Mouse (Mus musculus) lung, embryonic 15.5 days (tissue): ENCODE measurements around the gene Mpdu1. TPM values are rescaled to one million over a fixed set of nuclear protein-coding genes. Genes with fewer than 3 reads are reported as not detected.

Source experiments
- ATAC-seq: fragments of 200-750 bp; cut with Nextera tagmentation; 2 replicates; pipeline ENCODE4 v1.8.0; 2017; ENCODE audit warnings: moderate number of reproducible peaks, borderline replicate concordance; ENCODE audit not compliant: low FRiP score, low TSS enrichment; ENCODE audit errors: extremely low read depth
- H3K27ac ChIP-seq: fragments of 300-500 bp; sonication (generic); 2 replicates; pipeline ENCODE4 v1.5.1; 2015; ENCODE audit warnings: moderate library complexity, mild to moderate bottlenecking, inconsistent platforms
- H3K27me3 ChIP-seq: fragments of 300-500 bp; sonication (generic); 2 replicates; pipeline ENCODE4 v1.6.1; 2015; ENCODE audit warnings: inconsistent platforms
- H3K36me3 ChIP-seq: fragments of 300-500 bp; sonication (generic); 2 replicates; pipeline ENCODE4 v1.6.1; 2015; ENCODE audit warnings: inconsistent platforms
- H3K4me1 ChIP-seq: fragments of 300-500 bp; sonication (generic); 2 replicates; pipeline ENCODE4 v1.6.1; 2015; ENCODE audit warnings: inconsistent platforms
- H3K4me2 ChIP-seq: fragments of 300-500 bp; sonication (generic); 2 replicates; pipeline ENCODE4 v1.6.1; 2015; ENCODE audit warnings: inconsistent platforms, mild to moderate bottlenecking, moderate library complexity
- H3K4me3 ChIP-seq: fragments of 300-500 bp; sonication (generic); 2 replicates; pipeline ENCODE4 v1.5.1; 2015; ENCODE audit warnings: mild to moderate bottlenecking, inconsistent platforms
- H3K9ac ChIP-seq: fragments of 300-500 bp; sonication (generic); 2 replicates; pipeline ENCODE4 v1.6.1; 2015; ENCODE audit warnings: inconsistent platforms
- H3K9me3 ChIP-seq: fragments of 300-500 bp; sonication (generic); 2 replicates; pipeline ENCODE4 v1.6.1; 2016; ENCODE audit warnings: inconsistent platforms
- WGBS: fragments of 180-500 bp; shearing (Covaris S2); methylation state at CpG from one replicate; pipeline ENCODE4 v1.1.7; 2015; 5-methylcytosine and 5-hydroxymethylcytosine counted together
- polyA plus RNA-seq: library from polyadenylated mRNA; unstranded; fragments of >200 nt; fragmentation: Nextera tagmentation; extraction: Ambion mirVana; gene quantifications from 2 replicates; pipeline ENCODE4 v1.2.1, GENCODE M21; 2015

Mpdu1 gene
- polyA plus RNA-seq, 1 experiment from 2014 or later, result 66.2 TPM

GRCm38 (mm10) chr11:69656617-69657461, 5.6 kb downstream of the Mpdu1 start:
- H3K36me3 ChIP-seq, result peaks cover 56% of the 10 kb centered on the region
- no peak overlapping the region for H3K4me2 ChIP-seq
- H3K27ac ChIP-seq, result no peak overlapping the region
- H3K27me3 ChIP-seq, result no peaks in the 10 kb centered on the region
- H3K4me1 ChIP-seq, result peaks cover 28% of the 10 kb centered on the region
- no peaks in the 10 kb centered on the region for H3K9me3 ChIP-seq
- H3K4me3 ChIP-seq, result no peak overlapping the region
- ATAC-seq, result no peak
- 75% methylated on average over 10 of the region's 10 CpGs for WGBS
- no peak overlapping the region for H3K9ac ChIP-seq

- Histone ChIP-seq H3K27ac (no peak overlapping the region), H3K4me1 (peaks cover 20% of the 10 kb centered on the region), H3K4me3 (no peak overlapping the region), H3K27me3 (no peaks in the 10 kb centered on the region), H3K4me2 (no peak overlapping the region), H3K36me3 (peaks cover 63% of the 10 kb centered on the region), H3K9me3 (no peaks in the 10 kb centered on the region), H3K9ac (no peak overlapping the region)
- no peak for ATAC-seq
- 68% methylated on average over 5 of the region's 5 CpGs for WGBS
These were observed 6.4 kb downstream of the Mpdu1 start for GRCm38 (mm10) chr11:69656065-69656455.

- Histone ChIP-seq H3K4me3 (no peak within 1 kb of the TSS), H3K4me2 (peak within 1 kb of the TSS; percentile 16; the same call in 1 of the 2 replicates), H3K4me1 (peaks cover 20% of the 10 kb centered on the region), H3K27me3 (no peaks in the 10 kb centered on the region), H3K36me3 (peaks cover 69% of the 10 kb centered on the region), H3K9ac (0 out of 2 replicates have a peak within 1 kb of the TSS, but pooled peaks have one; percentile 14), H3K27ac (peak within 1 kb of the TSS; percentile 69), H3K9me3 (no peaks in the 10 kb centered on the region)
- ATAC-seq, result peak; percentile 73
- WGBS, result 19% methylated on average over 34 of the region's 34 CpGs
These were observed 7.0 kb downstream of the Mpdu1 start, which contains the start of gene Sox15 for GRCm38 (mm10) chr11:69655264-69656064. Gene Sox15 (plus strand): TSS chr11:69655314.

GRCm38 (mm10) chr11:69654760-69655159, 7.7 kb downstream of the Mpdu1 start:
- Histone ChIP-seq H3K4me1 (peaks cover 20% of the 10 kb centered on the region), H3K9me3 (no peaks in the 10 kb centered on the region), H3K36me3 (peaks cover 76% of the 10 kb centered on the region), H3K9ac (no peak overlapping the region), H3K4me3 (no peak overlapping the region), H3K27ac (peak overlapping the region; percentile 69), H3K27me3 (no peaks in the 10 kb centered on the region), H3K4me2 (no peak overlapping the region)
- no peak for ATAC-seq
- 38% methylated on average over 9 of the region's 9 CpGs for WGBS

GRCm38 (mm10) chr11:69653399-69653798, 9.0 kb downstream of the Mpdu1 start:
- Histone ChIP-seq H3K9ac (no peak overlapping the region), H3K9me3 (no peaks in the 10 kb centered on the region), H3K36me3 (peaks cover 77% of the 10 kb centered on the region), H3K4me1 (peaks cover 20% of the 10 kb centered on the region), H3K27ac (no peak overlapping the region), H3K27me3 (no peaks in the 10 kb centered on the region), H3K4me3 (no peak overlapping the region), H3K4me2 (no peak overlapping the region)
- no peak for ATAC-seq
- 66% methylated on average over 5 of the region's 5 CpGs for WGBS

- Histone ChIP-seq H3K27me3 (no peaks in the 10 kb centered on the region), H3K9me3 (no peaks in the 10 kb centered on the region), H3K4me3 (no peak overlapping the region), H3K9ac (no peak overlapping the region), H3K4me2 (no peak overlapping the region), H3K4me1 (no peaks in the 10 kb centered on the region), H3K27ac (no peak overlapping the region), H3K36me3 (peaks cover 96% of the 10 kb centered on the region)
- 91% methylated on average over 5 of the region's 5 CpGs for WGBS
- ATAC-seq, result no peak
These were observed 16.6 kb downstream of the Mpdu1 start for GRCm38 (mm10) chr11:69645860-69646259.

- Histone ChIP-seq H3K27ac (no peak overlapping the region), H3K4me2 (peak overlapping the region; percentile 69)
- WGBS, result 56% methylated on average over 3 of the region's 3 CpGs
These were observed 27.0 kb downstream of the Mpdu1 start for GRCm38 (mm10) chr11:69635471-69635870.

GRCm38 (mm10) chr11:69633128-69633866, 29.1 kb downstream of the Mpdu1 start:
- H3K9me3 ChIP-seq, result no peaks in the 10 kb centered on the region
- H3K4me2 ChIP-seq, result peak overlapping the region; percentile 69
- H3K27me3 ChIP-seq, result no peaks in the 10 kb centered on the region
- H3K9ac ChIP-seq, result peak overlapping the region; percentile 92
- peaks cover 18% of the 10 kb centered on the region; the same call in 1 of the 2 replicates for H3K36me3 ChIP-seq
- H3K4me1 ChIP-seq, result peaks cover 23% of the 10 kb centered on the region
- ATAC-seq, result peak; percentile 75
- WGBS, result under 1% methylated on average over 26 of the region's 50 CpGs
- peak overlapping the region; percentile 98 for H3K27ac ChIP-seq
- H3K4me3 ChIP-seq, result peak overlapping the region; percentile 90

More at GRCm38 (mm10) chr11:69635471-69635870, 27.0 kb downstream of the Mpdu1 start:
- Histone ChIP-seq H3K9ac (0 out of 2 replicates have a peak overlapping the region, but pooled peaks have one; percentile 7), H3K4me3 (no peak overlapping the region), H3K9me3 (no peaks in the 10 kb centered on the region), H3K36me3 (peaks cover 33% of the 10 kb centered on the region), H3K4me1 (peaks cover 23% of the 10 kb centered on the region), H3K27me3 (no peaks in the 10 kb centered on the region)
- ATAC-seq, result no peak

- Histone ChIP-seq H3K4me2 (peak within 1 kb of the TSS; percentile 69), H3K36me3 (0 out of 2 replicates have a peak, but pooled peaks cover 11% of the 10 kb centered on the region), H3K27me3 (no peaks in the 10 kb centered on the region), H3K4me3 (peak within 1 kb of the TSS; percentile 90), H3K9me3 (no peaks in the 10 kb centered on the region), H3K4me1 (peaks cover 23% of the 10 kb centered on the region), H3K9ac (peak within 1 kb of the TSS; percentile 92), H3K27ac (peak within 1 kb of the TSS; percentile 98)
- 1% methylated on average over 55 of the region's 56 CpGs for WGBS
- peak; percentile 98 for ATAC-seq
These were observed 30.0 kb downstream of the Mpdu1 start, which contains the start of gene Fxr2 for GRCm38 (mm10) chr11:69632284-69633089. Gene Fxr2 (plus strand): TSS chr11:69632990.

- Histone ChIP-seq H3K27me3 (no peaks in the 10 kb centered on the region), H3K27ac (no peak overlapping the region), H3K4me2 (no peak overlapping the region), H3K4me1 (peaks cover 12% of the 10 kb centered on the region), H3K9me3 (no peaks in the 10 kb centered on the region), H3K4me3 (no peak overlapping the region), H3K9ac (no peak overlapping the region), H3K36me3 (no peaks in the 10 kb centered on the region)
- ATAC-seq, result no peak
- whole genome bisulfite sequencing, result 70% methylated on average over 1 of the region's 1 CpGs
These were observed 32.6 kb downstream of the Mpdu1 start for GRCm38 (mm10) chr11:69629802-69630201.
